Mouse (Mus musculus) telencephalon, adult 2 months (tissue): ENCODE measurements around the gene Rab11fip2.

Source experiments
- DNase-seq: peaks from one replicate; pipeline ENCODE4 v3.0.0-alpha.2; 2011; ENCODE audit warnings: low read depth, low spot score

Gene Rab11fip2

GRCm38 (mm10) chr19:59860799-59861198 is 82.7 kb downstream of the Rab11fip2 start:
- DNase-seq = no peak

DNA sequence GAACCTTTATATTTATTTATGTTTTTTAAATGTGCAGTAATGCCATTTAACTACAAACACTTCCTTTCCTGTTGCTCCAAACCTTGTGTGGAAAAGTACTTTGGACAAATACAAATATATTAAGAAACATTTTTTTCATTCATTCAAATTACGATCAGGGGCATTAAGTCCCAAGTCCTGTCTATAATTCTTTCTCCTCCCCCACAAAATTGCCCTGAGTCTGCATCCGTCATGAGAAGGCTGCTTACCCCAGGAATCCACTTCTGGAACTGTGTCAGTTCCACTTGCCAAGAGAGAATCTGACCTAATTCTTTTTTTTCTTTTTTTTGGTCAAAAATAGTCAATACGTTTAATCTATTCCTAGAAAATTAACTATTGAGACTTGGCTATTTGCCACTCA is 90.4 kb downstream of the Rab11fip2 start:
- no peak for DNase-seq
